Mouse (Mus musculus) layer of hippocampus, adult 18-20 months (tissue): ENCODE results near the gene Eif3i. TPM values are rescaled to one million over a fixed set of nuclear protein-coding genes. Genes with fewer than 3 reads are reported as not detected.
A peak's percentile ranks its signal among the peaks of the same experiment; 100 is the strongest.

Experiments
- DNase-seq, 2 experiments: peaks; one replicate each; pipeline ENCODE4 v3.0.0; 2022; ENCODE audit warnings: low spot score in 2 of 2
- microRNA-seq, 2 experiments: library from miRNA; unstranded; fragments of <30 nt; microRNA quantifications; one replicate each; pipeline ENCODE4 v1.2.0; 2021
- total RNA-seq, 2 experiments: library from RNA; stranded (reverse); gene quantifications; 2 replicates each; pipeline ENCODE4 v1.2.3; 2021

The Eif3i gene
- total RNA-seq, 2 experiments from 2014 or later, result 127 to 131 TPM

DNA sequence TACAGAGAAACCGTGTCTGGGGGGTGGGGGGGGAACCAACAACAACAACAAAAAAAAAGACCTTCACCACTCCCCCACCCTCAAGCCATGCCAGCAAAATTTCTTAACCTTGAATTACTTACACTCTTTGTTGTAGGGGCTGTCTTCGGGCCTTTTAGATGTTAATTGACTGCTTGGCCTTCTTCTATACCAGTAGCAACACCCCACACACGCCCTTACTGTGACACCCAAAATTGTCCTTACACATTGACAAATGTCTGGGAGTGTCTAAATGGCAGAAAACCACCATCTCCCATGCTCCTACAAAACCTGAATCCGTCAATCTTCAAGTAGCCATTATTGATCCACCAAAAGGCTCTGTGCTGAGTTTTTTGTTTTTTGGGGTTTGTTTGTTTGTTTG lies 56.3 kb downstream of the Eif3i start:
- DNase-seq, result no peak

DNA sequence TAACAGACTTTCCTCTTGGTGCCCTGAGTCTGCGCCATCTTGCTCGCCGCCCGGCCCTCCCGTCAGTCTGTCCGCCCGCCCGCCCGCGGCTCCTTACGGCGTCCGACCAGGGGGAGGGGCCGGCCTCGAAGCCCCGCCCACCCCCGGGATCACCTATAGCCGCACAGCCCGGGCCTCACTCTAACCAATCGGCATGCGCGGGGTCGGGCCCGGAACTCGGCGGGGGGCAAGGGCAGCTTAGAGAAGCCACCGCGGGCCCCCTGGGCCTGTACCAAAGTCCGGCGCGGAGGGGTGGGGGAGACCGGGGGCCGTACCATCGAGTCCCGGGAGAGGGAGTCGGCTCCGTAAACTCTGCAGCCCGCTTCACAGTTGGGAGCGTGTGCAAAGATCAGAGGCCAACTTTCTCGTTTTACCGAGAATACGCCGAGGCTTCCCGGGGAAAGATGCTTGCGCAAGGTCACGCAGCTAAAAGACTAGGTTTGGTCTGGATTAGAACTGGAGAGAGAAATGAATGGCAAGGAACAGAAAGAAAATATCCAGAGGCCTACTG lies 57.8 kb downstream of the Eif3i start, which contains the start of gene Hdac1:
Gene Hdac1, minus strand, starts transcription at position 122 of the 550 bp plus-strand sequence.
- peak; percentile 89 to 96 for DNase-seq

Small RNAs within 50 kb of the gene (microRNA-seq; reads per million reads assigned to microRNA genes)
- 0 reads per million in 2 experiments for gene Mir8119

Other genes starting within 250 kb of the Eif3i start
- gene Zbtb8a, start 222.5 kb downstream of the Eif3i start, total RNA-seq, result 1 to 10 TPM; 3.2 to 3.5 TPM
- gene Zbtb8b, start 159.8 kb downstream of the Eif3i start, total RNA-seq, result 1 to 10 TPM; 5.3 to 6.0 TPM
- 10 to 100 TPM; 63.0 to 63.5 TPM for gene Bsdc1, start 139.1 kb downstream of the Eif3i start, total RNA-seq
- not detected for gene Tssk3, start 109.6 kb downstream of the Eif3i start, total RNA-seq
- gene Fam229a, start 109.5 kb downstream of the Eif3i start, total RNA-seq, result not detected
- 10 to 100 TPM; 72.5 to 76.6 TPM for gene Marcksl1, start 87.1 kb downstream of the Eif3i start, total RNA-seq
- gene Hdac1, start 57.9 kb downstream of the Eif3i start, total RNA-seq, result 10 to 100 TPM; 36.9 to 43.0 TPM
- 1 to 10 TPM; 3.4 to 3.9 TPM for gene Lck, start 27.0 kb downstream of the Eif3i start, total RNA-seq
- under 1 TPM; 0.51 to 0.74 TPM for gene Fam167b, start 22.1 kb downstream of the Eif3i start, total RNA-seq
- 10 to 100 TPM; 73.7 to 79.8 TPM for gene Tmem234, start within 50 bp of the Eif3i start, total RNA-seq
- 1 to 10 TPM; 5.6 to 6.2 TPM for gene Dcdc2b, start 13.6 kb upstream of the Eif3i start, total RNA-seq
- gene Iqcc, start 18.5 kb upstream of the Eif3i start, total RNA-seq, result 10 to 100 TPM; 36.2 to 37.4 TPM
- gene Ccdc28b, start 23.3 kb upstream of the Eif3i start, total RNA-seq, result 10 to 100 TPM; 55.7 to 59.1 TPM
- gene Txlna, start 40.4 kb upstream of the Eif3i start, total RNA-seq, result 10 to 100 TPM; 49.9 to 51.3 TPM
- 10 to 100 TPM; 87.8 to 89.6 TPM for gene Kpna6, start 72.1 kb upstream of the Eif3i start, total RNA-seq
- gene Tmem39b, start 96.2 kb upstream of the Eif3i start, total RNA-seq, result 10 to 100 TPM; 12.8 to 15.5 TPM
- 10 to 100 TPM; 82.7 to 88.7 TPM for gene Khdrbs1, start 141.7 kb upstream of the Eif3i start, total RNA-seq
- 100 to 1,000 TPM; 142 to 143 TPM for gene Ptp4a2, start 210.6 kb upstream of the Eif3i start, total RNA-seq